Mouse (Mus musculus): ENCODE results near the gene Fam173b. TPM values are rescaled to one million over a fixed set of nuclear protein-coding genes. Genes with fewer than 3 reads are reported as not detected.
A peak's percentile ranks its signal among the peaks of the same experiment; 100 is the strongest.

The Fam173b gene
- polyA plus RNA-seq, 2 experiments, result 12.8 to 13.5 TPM

GRCm38 (mm10) chr15:31631396-31631858 lies 29.8 kb downstream of the Fam173b start:
- peak; percentile 55 for ATAC-seq (ENCODE audit: low FRiP score, low read depth)
- TF ChIP-seq POLR2A (IDR thresholded peaks at IDR 0.05; ENCODE audit: borderline replicate concordance, extremely low read depth, insufficient read depth, insufficient read length), result no peak
- no peaks in the 10 kb centered on the region for H3K36me3 ChIP-seq (ENCODE audit: control insufficient read depth, insufficient read depth, low read length)
- H3K9me3 ChIP-seq (ENCODE audit: control insufficient read depth, low read length), result 0 out of 2 replicates have a peak, but pooled peaks cover 5% of the 10 kb centered on the region
- no peak overlapping the region for H3K9ac ChIP-seq (ENCODE audit: low read depth, low read length, severe bottlenecking)
- no peak overlapping the region for H3K4me2 ChIP-seq (replicated peaks; ENCODE audit: low read depth, low read length, severe bottlenecking)
- peak; percentile 51 for DNase-seq (ENCODE audit: low spot score)
- no peak overlapping the region for H3K27ac ChIP-seq (replicated peaks; ENCODE audit: low read depth, low read length)
- no peaks in the 10 kb centered on the region for H3K27me3 ChIP-seq (ENCODE audit: control insufficient read depth, insufficient read depth, low read length)
- 41% methylated on average over 12 of the region's 12 CpGs for WGBS
- H3K4me3 ChIP-seq (replicated peaks; ENCODE audit: low read length), result no peak overlapping the region
- peaks cover 5% of the 10 kb centered on the region for H3K4me1 ChIP-seq (ENCODE audit: control insufficient read depth, insufficient read depth, low read length)

- H3K9me3 ChIP-seq (ENCODE audit: control insufficient read depth, low read length), result 0 out of 2 replicates have a peak, but pooled peaks cover 5% of the 10 kb centered on the region
- peaks cover 2% of the 10 kb centered on the region; the same call in 1 of the 2 replicates for H3K4me1 ChIP-seq (ENCODE audit: control insufficient read depth, insufficient read depth, low read length)
- no peak overlapping the region for H3K4me2 ChIP-seq (replicated peaks; ENCODE audit: low read depth, low read length, severe bottlenecking)
- no peaks in the 10 kb centered on the region for H3K27me3 ChIP-seq (ENCODE audit: control insufficient read depth, insufficient read depth, low read length)
- 70% methylated on average over 4 of the region's 4 CpGs for WGBS
- no peak overlapping the region; the same call in 1 of the 2 replicates for H3K27ac ChIP-seq (replicated peaks; ENCODE audit: low read depth, low read length)
- H3K9ac ChIP-seq (ENCODE audit: low read depth, low read length, severe bottlenecking), result no peak overlapping the region
- no peak for TF ChIP-seq POLR2A (IDR thresholded peaks at IDR 0.05; ENCODE audit: borderline replicate concordance, extremely low read depth, insufficient read depth, insufficient read length)
- no peaks in the 10 kb centered on the region for H3K36me3 ChIP-seq (ENCODE audit: control insufficient read depth, insufficient read depth, low read length)
- DNase-seq (ENCODE audit: low spot score), result no peak
- H3K4me3 ChIP-seq (replicated peaks; ENCODE audit: low read length), result no peak overlapping the region
- ATAC-seq (ENCODE audit: low FRiP score, low read depth), result no peak
Measured at GRCm38 (mm10) chr15:31632478-31632877, 30.8 kb downstream of the Fam173b start.

GRCm38 (mm10) chr15:31634582-31634981 lies 32.9 kb downstream of the Fam173b start:
- DNase-seq (ENCODE audit: low spot score), result no peak
- Histone ChIP-seq H3K27ac (replicated peaks; ENCODE audit: low read depth, low read length) (no peak overlapping the region), H3K27me3 (ENCODE audit: control insufficient read depth, insufficient read depth, low read length) (no peaks in the 10 kb centered on the region), H3K4me3 (replicated peaks; ENCODE audit: low read length) (no peak overlapping the region), H3K36me3 (ENCODE audit: control insufficient read depth, insufficient read depth, low read length) (no peaks in the 10 kb centered on the region), H3K4me1 (ENCODE audit: control insufficient read depth, insufficient read depth, low read length) (no peaks in the 10 kb centered on the region), H3K9me3 (ENCODE audit: control insufficient read depth, low read length) (0 out of 2 replicates have a peak, but pooled peaks cover 5% of the 10 kb centered on the region), H3K9ac (ENCODE audit: low read depth, low read length, severe bottlenecking) (no peak overlapping the region), H3K4me2 (replicated peaks; ENCODE audit: low read depth, low read length, severe bottlenecking) (no peak overlapping the region)
- TF ChIP-seq POLR2A (IDR thresholded peaks at IDR 0.05; ENCODE audit: borderline replicate concordance, extremely low read depth, insufficient read depth, insufficient read length), result no peak
- ATAC-seq (ENCODE audit: low FRiP score, low read depth), result no peak
- WGBS, result 67% methylated on average over 6 of the region's 6 CpGs

GRCm38 (mm10) chr15:31636091-31636595 lies 34.5 kb downstream of the Fam173b start:
- 0 out of 2 replicates have a peak, but pooled peaks cover 5% of the 10 kb centered on the region for H3K9me3 ChIP-seq (ENCODE audit: control insufficient read depth, low read length)
- ATAC-seq (ENCODE audit: low FRiP score, low read depth), result no peak
- DNase-seq (ENCODE audit: low spot score), result no peak
- no peak overlapping the region for H3K4me2 ChIP-seq (replicated peaks; ENCODE audit: low read depth, low read length, severe bottlenecking)
- H3K4me1 ChIP-seq (ENCODE audit: control insufficient read depth, insufficient read depth, low read length), result no peaks in the 10 kb centered on the region
- no peaks in the 10 kb centered on the region for H3K27me3 ChIP-seq (ENCODE audit: control insufficient read depth, insufficient read depth, low read length)
- WGBS, result 80% methylated on average over 9 of the region's 9 CpGs
- no peak overlapping the region for H3K9ac ChIP-seq (ENCODE audit: low read depth, low read length, severe bottlenecking)
- H3K27ac ChIP-seq (replicated peaks; ENCODE audit: low read depth, low read length), result no peak overlapping the region
- no peak for TF ChIP-seq POLR2A (IDR thresholded peaks at IDR 0.05; ENCODE audit: borderline replicate concordance, extremely low read depth, insufficient read depth, insufficient read length)
- no peaks in the 10 kb centered on the region for H3K36me3 ChIP-seq (ENCODE audit: control insufficient read depth, insufficient read depth, low read length)
- no peak overlapping the region for H3K4me3 ChIP-seq (replicated peaks; ENCODE audit: low read length)

GRCm38 (mm10) chr15:31647225-31647624 lies 45.6 kb downstream of the Fam173b start:
- no peak for TF ChIP-seq POLR2A (IDR thresholded peaks at IDR 0.05; ENCODE audit: borderline replicate concordance, extremely low read depth, insufficient read depth, insufficient read length)
- Histone ChIP-seq H3K4me2 (replicated peaks; ENCODE audit: low read depth, low read length, severe bottlenecking) (no peak overlapping the region), H3K27me3 (ENCODE audit: control insufficient read depth, insufficient read depth, low read length) (no peaks in the 10 kb centered on the region), H3K27ac (replicated peaks; ENCODE audit: low read depth, low read length) (no peak overlapping the region), H3K9me3 (ENCODE audit: control insufficient read depth, low read length) (no peaks in the 10 kb centered on the region), H3K9ac (ENCODE audit: low read depth, low read length, severe bottlenecking) (no peak overlapping the region), H3K4me3 (replicated peaks; ENCODE audit: low read length) (no peak overlapping the region), H3K36me3 (ENCODE audit: control insufficient read depth, insufficient read depth, low read length) (no peaks in the 10 kb centered on the region), H3K4me1 (ENCODE audit: control insufficient read depth, insufficient read depth, low read length) (peaks cover 13% of the 10 kb centered on the region)
- DNase-seq (ENCODE audit: low spot score) (no peak), ATAC-seq (ENCODE audit: low FRiP score, low read depth) (no peak)
- 79% methylated on average over 6 of the region's 6 CpGs for WGBS
